Mouse (Mus musculus) embryo, embryonic 11.5 days (tissue): ENCODE results near the gene Sbk1.

Experiments
- DNase-seq: peaks from one replicate; pipeline ENCODE4 v3.0.0-alpha.2; 2012; ENCODE audit warnings: low read depth, low spot score

Gene Sbk1

GRCm38 (mm10) chr7:126271712-126272683 lies at the start of gene Sbk1:
TSS of gene Sbk1 (plus strand) at chr7:126272619.
- DNase-seq: peak; percentile 87

DNA sequence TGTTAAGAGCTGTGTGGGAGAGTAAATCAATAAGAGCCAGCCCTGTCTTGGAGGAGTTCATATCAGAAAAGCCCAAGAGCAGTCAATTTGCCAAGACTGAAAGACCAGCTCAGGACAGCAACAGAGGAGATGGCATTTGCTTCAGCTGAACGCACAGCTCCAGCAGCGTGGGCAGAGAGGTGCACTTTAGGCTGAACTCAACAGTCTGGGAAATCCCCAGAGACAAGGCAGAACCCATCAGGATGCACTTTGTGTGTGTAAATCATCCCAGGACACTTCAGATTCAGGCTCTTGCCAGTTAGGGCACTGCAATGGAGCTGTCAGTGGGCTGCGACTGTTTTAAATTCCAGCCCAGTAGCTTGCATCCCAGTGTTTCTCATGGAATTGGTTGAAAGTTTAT lies 49.7 kb upstream of the Sbk1 start:
- no peak for DNase-seq

DNA sequence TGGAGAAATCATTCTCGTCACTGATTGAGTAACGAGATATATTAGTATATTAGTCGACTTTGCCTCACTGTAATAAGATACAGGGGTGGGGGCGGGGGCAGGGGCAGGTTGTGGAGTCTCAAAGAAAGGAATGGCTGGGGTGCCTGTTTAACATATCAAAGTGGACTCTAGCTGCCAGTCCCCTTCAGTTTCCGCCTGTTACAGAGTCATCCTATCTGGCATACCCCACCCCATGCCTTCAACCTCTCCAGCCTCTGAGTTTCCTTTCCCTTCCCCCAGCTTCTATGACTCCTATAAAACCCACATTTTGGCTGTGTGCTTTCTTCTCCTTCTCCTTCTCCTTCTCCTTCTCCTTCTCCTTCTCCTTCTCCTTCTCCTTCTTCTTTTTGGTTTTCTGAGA lies 46.3 kb upstream of the Sbk1 start:
- no peak for DNase-seq

GRCm38 (mm10) chr7:126230357-126231148 lies 41.9 kb upstream of the Sbk1 start:
- DNase-seq: no peak

GRCm38 (mm10) chr7:126232345-126233071 lies 39.9 kb upstream of the Sbk1 start:
- DNase-seq: no peak

GRCm38 (mm10) chr7:126234611-126235010 lies 37.8 kb upstream of the Sbk1 start:
- DNase-seq: no peak

GRCm38 (mm10) chr7:126236083-126236793 lies 36.2 kb upstream of the Sbk1 start:
- DNase-seq: no peak

- DNase-seq: no peak
Observed at GRCm38 (mm10) chr7:126236794-126237192, 35.6 kb upstream of the Sbk1 start.

DNA sequence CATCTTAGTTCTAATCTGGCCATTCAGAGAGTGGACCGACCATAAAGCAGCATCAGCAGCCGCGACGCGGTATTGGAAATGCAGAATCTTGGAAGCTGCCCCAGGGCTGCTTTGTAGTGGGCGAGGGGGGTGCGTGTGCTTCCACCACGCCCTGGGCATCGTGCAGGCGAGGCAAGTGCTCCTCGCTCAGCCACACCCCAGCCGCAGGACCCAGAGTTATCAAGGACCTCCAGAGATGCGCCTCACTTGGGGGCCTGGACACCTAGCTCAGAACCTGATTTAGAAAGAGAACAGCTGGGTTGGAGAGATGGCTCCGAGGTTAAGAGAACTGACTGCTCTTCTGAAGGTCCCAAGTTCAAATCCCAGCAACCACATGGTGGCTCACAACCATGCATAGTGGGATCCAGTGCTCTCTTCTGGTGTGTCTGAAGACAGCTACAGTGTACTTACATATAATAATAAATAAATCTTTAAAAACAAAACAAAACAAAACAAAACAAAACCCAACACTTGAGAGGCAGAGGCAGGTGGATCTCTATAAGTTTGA lies 31.5 kb upstream of the Sbk1 start:
- no peak for DNase-seq

DNA sequence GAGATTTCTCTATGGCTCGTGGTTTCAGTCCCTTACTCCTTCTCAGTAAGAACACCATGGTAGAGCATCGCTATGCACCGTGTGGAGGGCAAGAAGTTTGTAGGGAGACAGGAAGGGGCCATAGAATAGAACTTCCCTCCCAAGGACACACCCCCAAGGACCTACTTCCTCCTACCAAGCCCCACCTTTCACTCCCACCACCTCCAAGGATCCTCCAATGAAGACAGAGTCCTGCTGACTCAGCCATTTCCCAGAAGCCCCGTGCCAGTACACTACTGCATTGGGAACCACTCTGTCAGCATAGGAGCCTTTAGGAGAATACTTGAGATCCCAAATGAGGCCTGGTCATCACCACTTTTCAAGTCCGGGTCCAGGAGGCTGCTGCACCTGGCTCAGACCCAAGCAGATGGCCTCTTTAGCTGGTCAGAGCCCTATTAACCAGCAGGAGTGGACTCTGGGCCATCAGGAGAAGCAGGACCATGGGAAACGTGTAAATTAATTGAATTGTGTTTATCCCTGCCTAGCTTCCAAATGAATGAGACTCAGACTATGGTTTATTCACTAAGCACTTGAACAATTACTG lies 28.2 kb upstream of the Sbk1 start:
- DNase-seq: no peak

- peak; percentile 11 for DNase-seq
Observed at GRCm38 (mm10) chr7:126248088-126248487, 24.3 kb upstream of the Sbk1 start.

DNA sequence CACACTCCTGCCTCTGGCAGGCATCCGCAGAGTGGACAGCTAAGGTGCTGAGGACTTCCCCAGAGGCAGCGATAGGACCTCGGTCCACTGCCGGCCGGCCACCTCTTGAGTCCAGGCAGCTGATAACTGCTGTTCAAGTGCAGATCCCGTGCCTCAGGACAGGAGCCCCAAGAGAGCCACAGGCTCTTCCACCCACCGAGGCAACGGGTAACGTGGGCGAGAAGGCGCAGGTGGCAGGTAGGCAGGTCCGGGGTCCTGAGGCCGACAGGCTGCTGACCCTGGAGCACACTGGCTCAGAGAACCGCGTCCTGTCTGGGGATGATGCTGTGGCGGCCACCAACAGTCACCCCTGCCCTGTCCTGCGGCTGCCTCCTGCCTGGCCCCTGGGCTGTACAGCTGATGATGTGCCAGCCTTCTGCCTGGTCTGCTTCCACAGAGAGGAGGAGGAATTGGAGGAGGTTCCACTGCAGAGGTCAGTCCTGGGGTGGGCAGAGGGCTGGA lies 23.7 kb upstream of the Sbk1 start:
- DNase-seq: no peak

- no peak for DNase-seq
Observed at GRCm38 (mm10) chr7:126249146-126249545, 23.3 kb upstream of the Sbk1 start.

GRCm38 (mm10) chr7:126249986-126250385 lies 22.4 kb upstream of the Sbk1 start:
- no peak for DNase-seq

DNA sequence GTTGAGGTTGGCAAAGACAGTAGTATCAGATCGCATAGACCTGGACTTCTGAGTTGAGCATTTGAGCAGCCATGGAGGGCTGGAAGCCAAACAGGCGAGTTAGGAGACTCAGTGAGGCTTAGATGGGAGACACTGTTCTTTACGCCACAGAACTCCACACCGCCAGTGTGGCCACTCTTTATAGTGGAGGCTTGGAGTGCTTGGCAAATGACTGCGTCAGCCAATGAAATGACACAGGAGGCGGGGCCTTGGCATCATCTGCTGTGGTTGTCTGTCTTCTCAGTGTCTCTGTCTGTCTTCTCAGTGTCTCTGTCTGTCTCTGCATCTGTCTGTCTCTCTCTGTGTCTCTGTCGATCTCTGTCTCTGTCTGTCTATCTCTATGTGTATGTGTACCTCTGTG lies 21.9 kb upstream of the Sbk1 start:
- no peak for DNase-seq

- DNase-seq: no peak
Observed at GRCm38 (mm10) chr7:126251698-126252097, 20.7 kb upstream of the Sbk1 start.

DNA sequence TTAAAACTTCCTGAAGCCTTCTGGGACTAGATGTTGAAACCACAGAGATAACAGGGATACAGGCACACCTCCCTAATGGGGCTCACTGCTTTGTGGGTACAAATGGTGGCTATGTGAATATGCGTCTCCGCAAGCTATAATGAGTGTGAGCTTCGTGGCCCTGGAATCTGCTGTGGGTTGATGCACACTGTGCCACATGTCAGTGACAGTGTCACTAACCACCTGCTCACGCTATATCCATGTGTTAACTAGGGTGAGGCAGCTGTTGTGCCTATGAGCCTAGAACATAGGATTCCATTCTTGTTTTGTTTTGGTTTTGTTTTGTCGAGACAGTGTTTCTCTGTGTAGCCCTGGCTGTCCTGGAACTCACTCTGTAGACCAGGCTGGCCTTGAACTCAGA lies 20.2 kb upstream of the Sbk1 start:
- DNase-seq: no peak

DNA sequence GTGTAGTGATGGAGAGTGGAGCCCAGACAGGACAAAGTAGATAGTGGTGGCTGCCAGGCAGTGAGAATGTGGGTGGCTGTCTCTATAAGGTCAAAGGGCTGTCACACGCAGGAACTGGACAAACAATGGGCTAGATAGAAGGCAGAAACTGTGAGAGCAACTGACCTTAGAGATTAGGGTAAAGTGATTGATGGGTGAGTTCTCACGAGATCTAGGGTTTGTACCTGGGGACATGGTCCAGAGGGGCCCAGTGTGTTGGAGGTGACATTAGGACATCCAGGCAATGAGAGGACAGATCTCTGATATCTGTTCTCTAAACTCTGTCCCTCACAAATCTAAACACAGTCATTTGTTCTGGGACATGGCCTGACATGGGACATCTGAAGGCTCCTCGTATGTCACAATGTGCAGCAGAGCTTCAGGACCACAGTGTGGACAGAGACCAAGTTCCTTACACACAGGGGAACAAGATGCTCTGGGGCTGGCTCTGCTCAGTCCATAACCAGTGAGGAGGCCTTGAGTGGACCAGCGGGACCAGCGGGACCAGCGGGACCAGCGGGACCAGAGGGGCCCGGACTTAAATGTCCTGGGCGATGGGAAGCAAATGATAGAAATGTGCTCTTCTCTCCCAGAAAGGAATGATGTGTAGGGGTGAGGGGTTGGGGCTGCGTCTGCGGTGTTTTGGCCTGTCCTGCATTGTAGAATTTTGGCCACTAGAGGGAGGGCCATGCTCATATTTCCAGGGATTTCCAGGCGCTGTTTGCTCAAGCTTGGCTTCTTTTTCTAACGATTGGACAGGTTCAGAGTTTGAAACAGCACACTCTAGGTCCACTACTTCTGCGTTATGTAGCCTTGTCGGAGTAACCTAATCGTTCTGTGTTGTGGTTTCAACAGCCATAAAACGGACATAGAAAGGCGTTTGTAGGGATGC lies 11.9 kb upstream of the Sbk1 start:
- peak; percentile 62 for DNase-seq

- DNase-seq: no peak
Observed at GRCm38 (mm10) chr7:126261823-126262222, 10.6 kb upstream of the Sbk1 start.
